Mouse (Mus musculus) stomach, postnatal 0 days (tissue): Measurements from ENCODE around the gene 1190005I06Rik. TPM values are rescaled to one million over a fixed set of nuclear protein-coding genes. Genes with fewer than 3 reads are reported as not detected.
A peak's percentile ranks its signal among the peaks of the same experiment; 100 is the strongest.

Experiments used
- ATAC-seq: fragments of 200-750 bp; cut with Nextera tagmentation; 2 replicates; pipeline ENCODE4 v1.8.0; 2017; ENCODE audit not compliant: low FRiP score, low TSS enrichment
- DNase-seq: peaks from one replicate; pipeline ENCODE4 v3.0.0-alpha.2; 2016; ENCODE audit warnings: low spot score
- H3K27ac ChIP-seq: fragments of 300-500 bp; sonication (generic); replicated peaks from 2 replicates; pipeline ENCODE4 v1.5.1; 2014; ENCODE audit warnings: mild to moderate bottlenecking, control low read depth
- H3K27me3 ChIP-seq: fragments of 300-500 bp; sonication (generic); 2 replicates; pipeline ENCODE4 v1.6.1; 2014; ENCODE audit warnings: low read length; ENCODE audit not compliant: control insufficient read depth, insufficient read depth
- H3K36me3 ChIP-seq: fragments of 300-500 bp; sonication (generic); 2 replicates; pipeline ENCODE4 v1.6.1; 2014; ENCODE audit warnings: low read length, mixed read lengths; ENCODE audit not compliant: control insufficient read depth, insufficient read depth
- H3K4me1 ChIP-seq: fragments of 300-500 bp; sonication (generic); replicated peaks from 2 replicates; pipeline ENCODE4 v1.6.1; 2014; ENCODE audit warnings: antibody characterized with exemption; ENCODE audit not compliant: control insufficient read depth, insufficient read depth
- H3K4me2 ChIP-seq: fragments of 300-500 bp; sonication (generic); replicated peaks from 2 replicates; pipeline ENCODE4 v1.6.1; 2014; ENCODE audit warnings: low read depth, mild to moderate bottlenecking, control low read depth, moderate library complexity
- H3K4me3 ChIP-seq: fragments of 300-500 bp; sonication (generic); 2 replicates; pipeline ENCODE4 v1.5.1; 2014; ENCODE audit warnings: low read depth, low read length, control low read depth
- H3K9ac ChIP-seq: fragments of 300-500 bp; sonication (generic); 2 replicates; pipeline ENCODE4 v1.6.1; 2014; ENCODE audit warnings: mild to moderate bottlenecking, low read length, control low read depth, mixed read lengths
- H3K9me3 ChIP-seq: fragments of 300-500 bp; sonication (generic); 2 replicates; pipeline ENCODE4 v1.6.1; 2016; ENCODE audit warnings: low read length; ENCODE audit not compliant: control insufficient read depth
- CTCF ChIP-seq: IDR thresholded peaks from 2 replicates; pipeline ENCODE4 v1.5.1; 2016; ENCODE audit warnings: antibody characterized with exemption, low read depth, mild to moderate bottlenecking, moderate library complexity
- EP300 ChIP-seq: optimal IDR thresholded peaks from 2 replicates; pipeline ENCODE3; 2016; ENCODE audit warnings: antibody characterized with exemption
- WGBS: fragments of 180-500 bp; shearing (Covaris S2); extraction: QIAGEN DNeasy Blood & Tissue Kit; methylation state at CpG from one replicate; pipeline ENCODE4 v1.1.7; 2014; 5-methylcytosine and 5-hydroxymethylcytosine counted together
- polyA plus RNA-seq: library from polyadenylated mRNA; unstranded; fragments of >200 nt; fragmentation: Nextera tagmentation; extraction: Ambion mirVana; gene quantifications from 2 replicates; pipeline ENCODE4 v1.2.1, GENCODE M21; 2015

Gene 1190005I06Rik
- polyA plus RNA-seq, 1 experiment from 2014 or later: 14.0 TPM

- 68% methylated on average over 14 of the region's 14 CpGs for WGBS
- no peak overlapping the region for H3K4me2 ChIP-seq
- no peaks in the 10 kb centered on the region for H3K4me1 ChIP-seq
- no peak overlapping the region for H3K27ac ChIP-seq
- DNase-seq (no peak), ATAC-seq (no peak)
- TF ChIP-seq EP300 (no peak), CTCF (no peak)
- H3K27me3 ChIP-seq: no peaks in the 10 kb centered on the region
- H3K4me3 ChIP-seq: no peak overlapping the region
- H3K36me3 ChIP-seq: no peaks in the 10 kb centered on the region
- H3K9me3 ChIP-seq: no peaks in the 10 kb centered on the region
- H3K9ac ChIP-seq: no peak overlapping the region
Observed at GRCm38 (mm10) chr8:120622161-120622560, 25.3 kb downstream of the 1190005I06Rik start.

- no peak for TF ChIP-seq CTCF
- TF ChIP-seq EP300: no peak
- Histone ChIP-seq H3K9me3 (no peaks in the 10 kb centered on the region), H3K36me3 (no peaks in the 10 kb centered on the region), H3K4me3 (no peak overlapping the region), H3K4me2 (no peak overlapping the region), H3K9ac (no peak overlapping the region), H3K4me1 (no peaks in the 10 kb centered on the region), H3K27me3 (no peaks in the 10 kb centered on the region), H3K27ac (no peak overlapping the region)
- no peak for DNase-seq
- 51% methylated on average over 7 of the region's 7 CpGs for WGBS
- ATAC-seq: no peak
Observed at GRCm38 (mm10) chr8:120620441-120620840, 27.0 kb downstream of the 1190005I06Rik start.

GRCm38 (mm10) chr8:120619235-120620180, 27.9 kb downstream of the 1190005I06Rik start:
- 76% methylated on average over 11 of the region's 11 CpGs for WGBS
- Histone ChIP-seq H3K4me3 (no peak overlapping the region), H3K9me3 (no peaks in the 10 kb centered on the region), H3K36me3 (no peaks in the 10 kb centered on the region), H3K27me3 (no peaks in the 10 kb centered on the region), H3K9ac (no peak overlapping the region), H3K4me2 (no peak overlapping the region), H3K27ac (no peak overlapping the region), H3K4me1 (no peaks in the 10 kb centered on the region)
- TF ChIP-seq CTCF (no peak), EP300 (no peak)
- no peak for DNase-seq
- ATAC-seq: no peak

GRCm38 (mm10) chr8:120618110-120618509, 29.3 kb downstream of the 1190005I06Rik start:
- no peak overlapping the region for H3K27ac ChIP-seq
- no peaks in the 10 kb centered on the region for H3K4me1 ChIP-seq
- H3K9ac ChIP-seq: no peak overlapping the region
- DNase-seq (peak; percentile 78), ATAC-seq (peak; percentile 30; the same call in 1 of the 2 replicates)
- H3K4me2 ChIP-seq: no peak overlapping the region
- no peak overlapping the region for H3K4me3 ChIP-seq
- TF ChIP-seq CTCF (peak; percentile 92), EP300 (no peak)
- no peaks in the 10 kb centered on the region for H3K27me3 ChIP-seq
- no peaks in the 10 kb centered on the region for H3K9me3 ChIP-seq
- H3K36me3 ChIP-seq: no peaks in the 10 kb centered on the region
- WGBS: 4% methylated on average over 6 of the region's 6 CpGs

- Histone ChIP-seq H3K4me3 (no peak overlapping the region), H3K9ac (no peak overlapping the region; the same call in 1 of the 2 replicates), H3K36me3 (no peaks in the 10 kb centered on the region), H3K9me3 (no peaks in the 10 kb centered on the region), H3K27me3 (no peaks in the 10 kb centered on the region), H3K4me2 (no peak overlapping the region), H3K27ac (no peak overlapping the region), H3K4me1 (no peaks in the 10 kb centered on the region)
- DNase-seq: no peak
- 0 out of 2 replicates have a peak, but pooled peaks have one; percentile 13 for ATAC-seq
- WGBS: 52% methylated on average over 7 of the region's 8 CpGs
- TF ChIP-seq EP300: no peak
- no peak for TF ChIP-seq CTCF
Observed at GRCm38 (mm10) chr8:120616663-120617626, 30.5 kb downstream of the 1190005I06Rik start.
